Mouse (Mus musculus): ENCODE measurements around the gene Ascc1. TPM values are rescaled to one million over a fixed set of nuclear protein-coding genes. Genes with fewer than 3 reads are reported as not detected.

Gene Ascc1
- 31.2 and 34.4 TPM in 2 replicates for polyA plus RNA-seq (2012; rRNA removed)

DNA sequence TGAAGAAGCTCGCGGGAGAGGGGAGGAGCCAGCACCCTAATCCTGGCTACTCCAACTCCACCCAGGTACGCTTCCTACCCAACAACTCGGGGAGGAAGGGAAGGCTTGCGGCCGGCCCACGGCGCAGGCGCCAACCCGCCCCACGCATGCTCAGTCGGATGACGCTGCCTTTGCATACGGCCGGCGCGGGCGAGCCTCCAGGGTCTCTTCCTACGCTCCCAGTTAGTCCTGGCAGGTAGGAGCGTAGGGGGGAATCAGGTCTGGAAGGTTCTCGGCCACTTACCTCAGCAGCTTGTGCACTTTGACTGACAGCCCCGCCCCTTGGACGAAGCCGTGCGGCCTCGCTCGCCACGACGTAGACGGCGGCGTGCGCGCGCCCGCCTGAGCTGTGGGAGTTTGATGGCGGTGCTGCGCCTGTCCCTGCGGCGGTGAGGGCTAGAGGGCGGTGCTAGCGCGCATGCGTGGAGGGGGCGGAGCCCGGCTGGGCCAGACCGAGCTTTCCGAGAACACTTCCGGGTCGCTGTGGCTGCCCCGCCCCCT, at the start of gene Ascc1, which contains the start of gene Anapc16:
Gene Ascc1, plus strand, starts transcription at position 133 of the 540 bp plus-strand sequence.
Gene Anapc16, minus strand, starts transcription at position 463 of the 540 bp plus-strand sequence.

DNA sequence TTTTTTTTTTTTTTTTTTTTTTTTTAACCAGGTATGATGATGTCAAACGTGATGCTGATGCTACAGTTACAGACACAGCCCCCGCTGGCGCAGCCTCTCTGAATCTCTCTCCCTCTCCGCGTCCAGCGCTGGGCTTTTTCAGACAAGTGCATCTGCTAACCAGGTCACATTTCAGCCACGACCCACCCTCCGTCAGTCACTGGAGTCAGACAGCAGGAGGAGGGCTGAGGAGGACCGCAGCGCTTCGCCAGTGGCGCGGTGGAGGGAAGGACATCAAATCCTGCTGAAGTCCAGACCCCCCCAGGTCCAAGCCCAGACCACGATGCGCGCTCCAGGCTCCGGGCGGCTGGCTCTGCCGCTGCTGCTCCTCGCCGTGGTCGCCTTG, 103.5 kb downstream of the Ascc1 start, which contains the start of gene Spock2:
Gene Spock2, plus strand, starts transcription at position 74 of the 385 bp plus-strand sequence.

Other genes with a start within 250 kb of the Ascc1 start
- 24.6 and 30.1 TPM in 2 replicates for gene Dnajb12, start 123.2 kb upstream of the Ascc1 start, polyA plus RNA-seq (2012; rRNA removed)
- gene Ddit4, start 51.0 kb upstream of the Ascc1 start, polyA plus RNA-seq (2012; rRNA removed) = 65.4 and 65.5 TPM in 2 replicates
- gene Anapc16, start 330 bp downstream of the Ascc1 start, polyA plus RNA-seq (2012; rRNA removed) = 92.0 and 94.0 TPM in 2 replicates
- 24.0 and 32.3 TPM in 2 replicates for gene Spock2, start 103.4 kb downstream of the Ascc1 start, polyA plus RNA-seq (2012; rRNA removed)
- 5.9 TPM in 2 replicates for gene Chst3, start 216.5 kb downstream of the Ascc1 start, polyA plus RNA-seq (2012; rRNA removed)